ENCODE assay signal across 8 mouse cellular contexts in the genomic region with DNA sequence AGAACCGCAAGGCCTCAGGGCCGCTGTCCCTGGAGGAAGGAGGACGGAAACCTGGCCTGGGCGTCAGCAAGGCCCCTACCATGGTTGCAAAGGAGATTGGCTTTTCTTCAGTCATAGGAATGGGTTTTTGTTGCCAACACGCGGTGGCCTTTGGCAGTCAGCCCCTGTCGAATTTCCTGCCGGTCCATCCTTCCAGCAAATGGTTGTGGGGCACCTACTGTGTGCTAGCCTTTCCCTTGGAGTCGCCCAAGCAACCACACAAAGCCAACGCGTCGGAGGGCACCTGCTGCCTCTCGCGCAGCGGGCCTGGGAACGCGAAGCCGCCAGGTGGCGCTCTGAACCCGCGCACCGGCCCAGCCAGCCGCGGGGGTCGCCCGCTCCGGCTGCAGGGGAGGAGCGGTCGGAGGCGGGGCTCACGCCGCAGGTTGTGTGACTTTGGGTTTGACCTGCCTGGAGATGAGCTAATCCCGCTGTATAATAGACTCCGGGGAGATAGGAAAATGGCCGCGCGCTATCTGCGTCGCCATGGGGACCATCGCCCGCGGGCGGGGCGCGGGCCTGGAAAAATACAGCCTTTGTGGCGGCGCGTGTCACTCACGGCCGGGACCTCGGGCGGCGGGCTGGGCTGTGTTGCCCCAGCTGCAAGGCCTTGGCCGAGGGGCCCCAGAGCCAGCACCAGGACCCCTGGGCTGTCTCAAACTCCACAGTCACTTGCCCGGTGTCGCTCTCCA. TPM values are rescaled to one million over a fixed set of nuclear protein-coding genes. Genes with fewer than 3 reads are reported as not detected.
DNase-seq lines count a peak whose midpoint lies in the region; ATAC-seq lines count a peak whose summit lies in the region.

No protein-coding gene starts in this region.

- H3K27ac ChIP-seq in hindbrain, embryonic 12.5 days = no peak overlapping the region
- H3K27ac ChIP-seq in lung, embryonic 15.5 days = no peak overlapping the region

- peak; percentile 82 for ATAC-seq in hindbrain, embryonic 12.5 days (ENCODE audit: low FRiP score)
- ATAC-seq in lung, embryonic 15.5 days (ENCODE audit: borderline replicate concordance, extremely low read depth, low FRiP score, low TSS enrichment) = peak; percentile 69

- DNase-seq in MN1 (ENCODE audit: low spot score) = peak; percentile 97
- peak; percentile 72 for DNase-seq in cerebellum, adult 9-10 months
- peak; percentile 69 for DNase-seq in forelimb bud, embryonic 11.5 days (ENCODE audit: low read depth, low spot score)
- peak; percentile 81 to 88 for DNase-seq in layer of hippocampus, postnatal 10 days (ENCODE audit: low spot score in 2 of 2)
- DNase-seq in ovary, postnatal 10 days (ENCODE audit: low spot score) = peak; percentile 69
- peak; percentile 85 for DNase-seq in thymus, postnatal 14 days

- no peak overlapping the region for H3K9ac ChIP-seq in hindbrain, embryonic 12.5 days
- H3K9ac ChIP-seq in lung, embryonic 15.5 days = 0 out of 2 replicates have a peak overlapping the region, but pooled peaks have one; percentile 25

- no peaks in the 10 kb centered on the region for H3K9me3 ChIP-seq in hindbrain, embryonic 12.5 days (replicated peaks)
- H3K9me3 ChIP-seq in lung, embryonic 15.5 days = no peaks in the 10 kb centered on the region

- peak overlapping the region; percentile 57 for H3K4me2 ChIP-seq in hindbrain, embryonic 12.5 days (replicated peaks)
- peak overlapping the region; percentile 94 for H3K4me2 ChIP-seq in lung, embryonic 15.5 days

- peaks cover 29% of the 10 kb centered on the region for H3K4me1 ChIP-seq in hindbrain, embryonic 12.5 days
- peaks cover 26% of the 10 kb centered on the region for H3K4me1 ChIP-seq in lung, embryonic 15.5 days

- H3K36me3 ChIP-seq in hindbrain, embryonic 12.5 days = no peaks in the 10 kb centered on the region
- no peaks in the 10 kb centered on the region for H3K36me3 ChIP-seq in lung, embryonic 15.5 days

- H3K27me3 ChIP-seq in hindbrain, embryonic 12.5 days = peaks cover 86% of the 10 kb centered on the region
- peaks cover 83% of the 10 kb centered on the region for H3K27me3 ChIP-seq in lung, embryonic 15.5 days

- under 1% methylated on average over 56 of the region's 56 CpGs for WGBS in hindbrain, embryonic 12.5 days
- under 1% methylated on average over 56 of the region's 56 CpGs for WGBS in lung, embryonic 15.5 days

- peak overlapping the region; percentile 37 for H3K4me3 ChIP-seq in hindbrain, embryonic 12.5 days
- peak overlapping the region; percentile 52 for H3K4me3 ChIP-seq in lung, embryonic 15.5 days

RNA-seq across cellular contexts. Expression of a gene that starts 4.2 kb away (rescaled TPM):
- 29.4 and 43.6 TPM in 2 replicates for polyA plus RNA-seq in hindbrain, embryonic 12.5 days (2016; fragmentation: Nextera tagmentation; extraction: Ambion mirVana)
- 1 to 10 TPM; 4.6 to 5.9 TPM for total RNA-seq in layer of hippocampus, postnatal 10 days (2021)
- polyA plus RNA-seq in lung, embryonic 15.5 days (2015; fragmentation: Nextera tagmentation; extraction: Ambion mirVana) = 17.5 and 17.9 TPM in 2 replicates

RNA-seq across cellular contexts. Expression of a gene that starts 32.6 kb away (rescaled TPM):
- not detected in 2 replicates for polyA plus RNA-seq in hindbrain, embryonic 12.5 days (2016; fragmentation: Nextera tagmentation; extraction: Ambion mirVana)
- total RNA-seq in layer of hippocampus, postnatal 10 days (2021) = not detected
- not detected in 2 replicates for polyA plus RNA-seq in lung, embryonic 15.5 days (2015; fragmentation: Nextera tagmentation; extraction: Ambion mirVana)
